Mouse (Mus musculus): ENCODE data around the gene Pgpep1.

- TF ChIP-seq HCFC1 (IDR thresholded peaks at IDR 0.05; ENCODE audit: borderline replicate concordance, insufficient read depth, low read length) = no peak
- TF ChIP-seq MAFK (IDR thresholded peaks at IDR 0.05; ENCODE audit: insufficient read depth, low read depth, low read length) = no peak
- TF ChIP-seq ZNF384 (IDR thresholded peaks at IDR 0.05; ENCODE audit: low read depth, low read length) = no peak
Measured at GRCm38 (mm10) chr8:70709794-70710193, 49.6 kb upstream of the Pgpep1 start.

Measured in ES-E14 (cell line).